Mouse (Mus musculus) naive thymus-derived CD4-positive, alpha-beta T cell, adult 2 months (primary cell): Measurements from ENCODE around the gene Rap1gap2.

Source experiments
- DNase-seq: peaks from one replicate; pipeline ENCODE4 v3.0.0-alpha.2; 2011; ENCODE audit warnings: low read depth

Rap1gap2 gene

DNA sequence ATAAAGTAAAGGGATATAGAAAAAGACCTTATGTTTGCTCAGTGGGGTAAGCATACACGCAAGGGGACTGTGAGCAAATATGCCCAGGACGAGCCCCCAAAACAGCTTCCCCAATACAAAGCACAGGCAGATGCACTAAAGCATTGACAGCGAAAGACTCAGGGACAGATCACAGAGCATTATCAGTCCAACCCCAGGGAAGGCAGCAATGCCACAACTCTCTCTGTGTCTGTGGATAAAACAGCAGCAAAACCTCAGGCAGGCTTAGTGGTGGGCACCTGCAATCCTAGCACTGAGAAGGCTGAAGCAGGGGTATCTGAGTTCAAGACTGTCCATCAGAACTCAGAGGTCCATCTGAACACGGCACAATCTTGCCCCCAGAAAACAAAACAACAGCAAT lies 73.4 kb downstream of the Rap1gap2 start:
- no peak for DNase-seq

DNA sequence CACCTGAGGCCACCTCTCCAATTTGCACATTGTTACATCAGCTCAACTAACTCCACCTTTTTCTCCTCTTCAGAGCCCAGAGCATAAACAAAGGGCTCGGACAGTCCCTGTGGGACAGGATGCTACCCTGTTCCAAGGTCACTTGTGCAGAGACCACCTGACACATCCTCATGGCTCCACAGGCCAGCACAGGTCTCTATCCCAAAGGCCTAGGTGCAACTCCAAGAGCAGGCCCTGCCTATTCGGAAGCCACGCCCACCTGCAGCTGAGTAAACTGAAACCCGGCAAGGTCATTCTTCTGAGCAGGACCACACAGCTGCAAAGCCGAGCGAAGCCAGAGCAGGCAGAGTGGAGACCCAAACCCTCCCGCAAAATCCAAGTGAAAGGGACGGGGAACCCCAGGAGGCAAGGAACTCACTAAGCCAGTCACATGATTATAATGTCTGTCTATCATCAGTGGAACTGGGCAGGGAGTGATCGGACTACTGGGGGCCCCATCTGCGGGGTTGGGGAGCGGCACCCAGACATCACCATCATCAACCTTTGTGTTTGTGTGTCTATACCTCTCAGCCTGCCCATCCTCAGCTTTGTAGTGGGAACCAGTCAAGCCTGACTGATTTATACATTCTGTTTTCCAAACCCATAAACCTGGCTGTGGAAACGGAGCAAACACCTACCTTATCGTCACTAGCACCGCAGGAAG lies 74.4 kb downstream of the Rap1gap2 start:
- DNase-seq = no peak

DNA sequence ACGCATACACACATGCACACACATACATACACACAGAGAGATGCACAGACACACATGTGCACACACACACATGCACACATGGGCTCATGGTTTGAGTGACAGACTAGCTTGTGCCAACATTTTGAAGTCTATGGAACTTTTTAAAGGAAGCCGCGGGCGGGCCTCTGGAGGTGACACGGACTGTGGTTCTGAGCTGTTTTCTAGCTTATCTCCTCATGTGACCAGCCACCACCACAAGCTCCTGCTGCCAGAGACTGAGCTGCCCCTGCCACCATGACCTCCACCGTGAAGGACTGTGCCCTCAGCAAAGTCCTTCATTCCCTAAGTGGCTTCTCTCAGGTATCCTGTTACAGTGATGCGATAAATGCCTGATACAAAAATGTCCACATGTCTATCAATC lies 76.3 kb downstream of the Rap1gap2 start:
- no peak for DNase-seq

DNA sequence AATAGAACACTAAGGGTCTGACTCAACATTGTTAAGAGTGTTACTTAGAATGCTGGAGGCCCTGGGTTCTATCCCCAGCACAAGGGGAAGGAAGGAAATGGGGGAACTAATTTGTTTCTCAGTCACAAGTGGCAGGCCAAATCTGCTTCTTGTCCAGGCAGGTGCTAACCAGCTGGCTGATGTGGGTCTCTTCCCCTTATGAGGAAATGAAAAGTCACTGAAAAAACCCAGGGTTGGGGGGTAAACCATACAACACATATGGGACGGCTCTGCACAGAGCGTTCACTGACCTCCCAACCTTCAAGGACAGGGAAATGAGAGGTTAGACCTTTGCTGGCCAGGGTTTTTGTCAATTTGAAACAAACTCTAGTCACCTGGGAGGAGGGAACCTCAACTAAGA lies 77.7 kb downstream of the Rap1gap2 start:
- DNase-seq = no peak

DNA sequence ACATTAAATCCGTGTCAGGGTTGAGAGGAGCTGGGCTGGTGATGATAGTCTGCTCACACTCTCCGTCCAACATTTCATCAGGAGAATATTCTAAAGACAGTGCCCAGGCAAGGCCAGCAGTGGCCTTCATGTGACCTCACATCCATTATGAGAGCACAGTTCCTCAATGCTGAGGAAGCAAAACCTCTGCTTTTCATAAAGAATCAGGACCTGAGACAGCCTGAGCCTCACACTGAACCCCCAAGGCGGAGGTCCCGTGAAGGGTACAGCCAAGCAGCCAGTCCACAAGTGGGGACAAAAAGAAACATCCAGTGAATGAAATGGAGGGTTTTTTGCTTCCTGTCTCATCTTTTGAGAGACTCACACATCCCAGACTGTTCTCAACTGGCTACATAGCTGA lies 78.3 kb downstream of the Rap1gap2 start:
- no peak for DNase-seq

DNA sequence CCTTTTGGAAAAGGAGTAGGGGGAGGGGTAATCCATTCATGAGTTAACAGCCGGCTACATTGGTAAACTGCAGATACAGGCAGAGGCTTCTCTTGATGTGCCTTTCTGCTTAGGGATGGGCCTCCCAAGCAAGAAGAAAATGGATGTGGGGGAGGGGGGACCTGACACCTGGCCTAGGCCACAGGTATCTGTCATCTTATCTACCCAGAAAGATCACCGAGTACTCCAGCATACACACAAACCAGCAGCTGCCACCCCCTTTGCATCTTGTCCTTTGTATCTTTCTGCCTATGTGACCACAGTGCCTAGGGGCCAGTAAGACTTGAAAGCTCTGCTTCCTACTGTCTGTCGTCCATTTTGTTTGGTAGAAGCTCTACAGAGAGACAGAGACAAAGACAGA lies 79.0 kb downstream of the Rap1gap2 start:
- no peak for DNase-seq

DNA sequence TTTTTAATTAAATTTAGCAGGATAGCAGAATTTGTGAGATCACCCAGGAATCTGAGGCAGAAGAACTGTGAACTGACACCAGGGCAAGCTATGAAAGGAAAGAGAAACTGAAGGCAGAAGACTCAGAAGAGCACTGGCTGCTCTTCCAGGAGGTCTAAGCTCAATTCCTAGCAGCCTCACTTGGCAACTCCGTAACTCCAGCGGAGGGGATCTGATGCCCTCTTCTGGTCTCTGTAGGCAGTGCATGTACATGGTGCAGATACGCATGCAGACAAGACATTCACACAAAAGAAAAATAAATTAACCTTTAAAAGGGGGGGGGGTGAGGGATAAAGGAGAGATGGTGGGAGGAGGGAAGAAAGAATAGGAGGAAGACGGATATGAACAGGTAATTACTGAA lies 80.9 kb downstream of the Rap1gap2 start:
- no peak for DNase-seq

DNA sequence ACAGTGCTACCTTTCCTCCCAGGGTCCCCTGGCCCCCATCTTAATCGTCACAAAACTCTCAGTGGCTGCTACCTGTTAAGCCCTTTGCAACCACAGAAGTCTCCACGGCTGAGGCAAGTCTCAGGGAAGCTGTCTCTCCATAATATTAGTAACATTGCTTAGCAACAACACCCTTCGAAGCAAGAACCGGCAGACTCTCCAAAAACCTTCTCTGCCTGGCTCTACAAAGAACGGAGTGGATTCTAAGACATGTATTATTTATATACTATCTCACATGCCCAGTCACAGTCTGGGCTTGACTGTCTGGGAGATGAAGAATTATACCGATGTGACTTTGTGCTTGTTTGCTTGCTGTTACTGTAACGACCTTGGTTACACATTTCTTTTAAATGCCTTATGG lies 83.2 kb downstream of the Rap1gap2 start:
- DNase-seq = no peak

DNA sequence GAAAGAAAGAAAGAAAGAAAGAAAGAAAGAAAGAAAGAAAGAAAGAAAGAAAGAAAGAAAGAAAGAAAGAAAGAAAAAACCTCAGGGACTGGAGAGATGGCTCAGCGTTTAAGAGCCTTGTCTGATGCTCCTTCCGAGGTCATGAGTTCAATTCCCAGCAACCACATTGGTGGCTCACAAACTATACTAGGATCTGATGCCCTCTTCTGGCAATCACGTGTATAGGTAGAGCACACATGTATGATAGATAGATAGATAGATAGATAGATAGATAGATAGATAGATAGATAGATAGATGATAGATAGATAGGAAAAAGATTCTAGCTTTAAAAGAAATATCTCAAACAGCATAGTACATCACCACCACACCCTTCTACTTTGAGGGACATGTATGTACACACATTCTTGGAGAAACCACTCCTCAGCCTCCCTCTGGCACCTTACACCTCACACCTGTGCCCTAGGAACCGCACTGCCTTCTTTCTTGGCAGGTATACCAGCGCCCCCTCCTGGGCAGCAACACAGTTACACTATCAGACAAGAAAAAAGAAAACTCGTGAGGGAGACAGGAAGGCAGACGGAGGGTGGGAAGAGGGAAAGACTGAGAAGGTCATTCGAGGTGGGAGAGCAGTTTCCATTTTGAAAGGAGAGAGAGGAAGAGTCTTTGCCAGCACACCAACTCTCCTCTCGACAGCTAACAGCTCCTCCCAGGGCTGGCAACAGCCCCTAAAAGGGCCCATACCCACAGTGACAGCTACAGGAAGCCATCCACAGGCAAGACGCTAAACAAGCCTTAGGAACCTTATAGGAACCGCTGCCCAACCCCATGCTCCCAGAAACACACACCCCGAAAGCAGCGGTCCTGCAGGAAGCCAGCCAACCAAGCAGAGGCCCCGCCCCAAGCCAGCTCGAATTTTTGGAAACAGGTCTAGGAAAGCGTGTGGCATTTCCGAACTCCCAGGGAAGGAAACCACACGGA lies 84.2 kb downstream of the Rap1gap2 start:
- DNase-seq = peak; percentile 70

DNA sequence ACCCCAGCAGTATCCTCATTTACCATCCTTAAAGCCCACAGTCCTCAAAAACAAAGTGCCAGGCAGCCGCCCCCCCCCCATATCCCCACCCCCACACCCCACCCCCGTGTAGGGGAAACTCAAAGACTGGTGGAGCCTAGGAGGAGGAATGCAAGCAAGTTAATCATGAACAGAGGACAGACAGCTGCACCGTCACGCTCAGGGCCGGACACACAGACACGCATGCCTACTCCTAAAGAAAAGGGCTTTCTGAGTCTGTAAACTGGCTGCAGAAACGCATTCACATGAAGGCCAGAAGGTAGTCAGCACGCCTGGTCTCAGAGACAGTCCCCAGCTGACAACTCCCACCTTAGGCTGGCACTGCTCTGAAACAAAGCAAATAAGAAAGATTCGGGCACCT lies 85.1 kb downstream of the Rap1gap2 start:
- DNase-seq = no peak

DNA sequence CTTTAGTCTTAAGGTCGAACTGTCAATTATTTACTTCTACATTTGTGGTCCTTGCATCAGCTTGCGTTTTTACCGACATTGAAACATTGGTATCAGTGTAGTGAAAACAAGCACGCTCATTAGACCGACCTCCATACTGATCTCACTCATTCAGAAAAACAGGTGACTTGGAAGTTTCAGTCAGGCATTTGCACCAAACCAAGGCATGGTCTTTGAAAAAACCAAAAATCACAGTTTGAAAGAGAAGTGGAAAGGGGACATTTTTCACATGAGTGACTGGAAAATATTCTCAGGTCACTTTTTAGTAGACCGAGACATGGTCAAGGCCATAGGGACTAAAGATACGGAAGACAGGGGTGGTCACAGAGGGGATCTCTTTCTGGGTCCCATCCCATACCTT lies 85.5 kb downstream of the Rap1gap2 start:
- no peak for DNase-seq

DNA sequence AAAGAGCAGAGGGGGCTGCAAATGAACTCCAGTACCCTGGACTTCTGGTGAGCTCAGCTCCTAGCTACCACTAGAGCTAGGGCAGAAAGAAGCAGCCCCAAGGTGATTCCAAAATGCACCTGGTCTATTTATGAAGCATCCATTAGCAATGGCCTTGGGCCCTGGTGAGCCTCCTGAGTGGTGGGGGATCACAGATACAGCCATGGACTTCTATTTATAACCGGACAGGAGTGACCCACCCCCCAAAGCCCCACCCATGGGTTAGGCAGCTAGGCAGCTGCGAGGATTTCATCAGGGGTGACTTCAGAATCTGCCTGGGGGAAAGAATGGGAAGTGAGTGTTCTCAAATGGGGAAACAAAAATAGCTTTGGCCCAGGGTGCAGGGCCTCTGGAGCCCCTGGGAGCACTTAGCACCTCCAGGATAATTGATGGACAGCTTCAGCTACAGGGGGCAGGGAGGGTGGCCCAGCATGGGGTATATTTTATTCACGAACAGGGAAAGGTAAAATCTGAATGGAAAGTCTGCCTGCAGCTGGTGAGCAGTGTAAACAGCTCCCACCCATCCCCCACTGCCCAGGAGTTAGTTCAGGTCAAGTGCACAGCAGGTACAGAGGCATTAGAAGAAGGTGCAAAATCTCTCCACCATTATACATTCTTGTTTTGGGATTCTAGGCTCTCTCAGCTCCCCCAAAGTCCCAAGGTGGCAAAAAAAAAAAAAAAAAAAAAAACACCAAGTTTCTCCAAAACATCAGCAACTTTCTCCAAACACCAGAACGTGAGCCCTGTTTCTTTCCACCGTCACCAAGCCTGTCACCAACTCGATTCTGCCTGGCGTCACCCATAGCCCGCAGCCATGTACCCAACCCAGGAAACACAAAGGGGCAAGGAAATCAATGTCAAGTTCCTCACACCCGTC lies 86.4 kb downstream of the Rap1gap2 start:
- DNase-seq = no peak

DNA sequence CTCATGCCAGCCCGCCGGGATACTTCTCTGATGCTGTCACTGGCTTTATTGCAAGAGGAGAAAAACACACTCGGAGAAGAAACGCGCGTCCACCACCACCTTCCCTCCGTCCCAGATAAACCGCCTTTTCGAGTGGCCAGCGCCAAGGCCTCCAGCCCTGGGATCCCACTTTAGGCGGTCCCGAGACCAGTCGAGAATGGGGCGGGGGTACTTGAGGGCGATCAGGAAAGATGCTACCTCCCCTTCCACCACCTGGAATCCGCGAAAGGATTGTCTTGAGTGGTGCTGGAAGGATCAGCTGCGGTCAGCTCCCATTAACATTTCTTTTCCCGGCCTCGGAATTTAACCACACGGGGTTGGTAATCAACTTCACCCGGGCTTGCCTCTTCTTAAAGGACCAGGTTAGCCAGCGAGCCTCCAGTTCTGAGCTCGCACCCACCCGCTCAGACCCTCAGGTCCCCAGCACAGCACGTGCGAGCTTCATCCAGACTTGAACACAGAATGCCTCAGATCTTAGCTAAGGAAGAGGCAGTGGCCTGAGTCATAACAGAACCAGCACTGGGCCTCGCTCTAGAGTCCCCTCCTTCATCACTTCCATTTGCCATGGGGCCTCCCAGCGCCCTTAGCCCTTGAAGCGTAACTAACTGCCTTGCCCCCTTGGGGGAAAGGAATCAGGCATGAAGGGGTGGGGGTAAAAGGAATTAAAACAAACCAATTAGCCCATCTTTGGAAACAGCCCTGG lies 87.3 kb downstream of the Rap1gap2 start:
- DNase-seq = no peak

DNA sequence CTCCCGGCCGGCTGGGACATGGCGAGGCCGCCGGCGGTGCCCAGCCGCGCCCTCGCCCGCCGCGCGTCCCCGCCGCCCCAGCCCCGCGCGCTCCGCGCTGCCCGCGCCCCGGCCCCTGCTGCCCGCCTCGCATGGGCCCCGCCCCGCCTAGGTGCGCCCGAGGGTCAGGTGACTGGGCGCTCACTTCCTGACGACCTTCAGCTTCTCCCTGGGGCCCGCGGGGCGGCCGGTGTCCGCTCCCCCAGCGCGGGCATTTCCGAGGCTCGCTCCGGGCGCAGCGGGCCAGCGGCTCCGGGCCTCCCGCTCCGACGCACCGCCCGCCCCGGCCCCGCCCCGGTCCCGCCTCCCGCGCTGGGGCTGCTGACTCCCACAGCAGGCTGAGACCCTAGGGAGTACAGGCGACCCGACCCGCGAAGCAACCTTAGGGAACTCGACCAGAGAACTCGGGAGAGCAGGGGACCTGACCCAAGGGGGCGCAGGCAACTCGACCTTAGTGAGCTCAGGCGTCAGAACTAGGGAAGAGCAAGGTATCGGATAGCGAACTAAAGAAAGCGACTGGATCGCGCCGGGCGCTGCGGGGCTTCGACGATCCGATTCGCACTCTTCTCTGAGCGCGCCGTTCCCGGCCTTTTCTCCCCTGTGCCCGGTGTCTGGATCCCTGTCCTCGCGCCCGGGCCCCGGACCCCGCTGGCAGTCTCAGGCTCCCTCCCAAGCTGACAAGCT lies 88.1 kb downstream of the Rap1gap2 start:
- DNase-seq = peak; percentile 41

DNA sequence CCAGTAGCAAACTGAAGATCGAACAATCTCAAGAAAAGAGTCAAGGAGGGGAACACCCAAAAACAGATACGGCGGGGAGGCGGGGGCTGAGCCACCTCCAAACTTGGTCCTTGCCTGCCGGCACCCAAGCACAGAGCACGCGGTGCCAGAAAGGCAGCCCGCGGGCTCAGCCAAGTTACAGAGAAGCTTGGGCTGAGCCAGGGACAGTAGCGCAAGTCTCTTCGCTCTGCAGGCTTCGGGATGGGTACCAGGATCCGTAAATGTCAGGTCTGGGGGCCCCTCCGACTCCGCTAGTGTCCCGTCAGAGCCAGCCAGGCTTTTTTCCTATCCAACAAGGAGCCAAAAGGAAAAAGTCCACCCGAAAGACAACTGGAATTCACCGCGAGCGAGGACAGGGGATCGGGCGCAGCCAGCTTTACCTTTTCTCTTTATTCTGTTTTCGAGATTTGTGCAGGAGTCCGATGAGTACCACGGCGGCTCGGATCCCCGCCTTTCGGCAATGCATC lies 88.7 kb downstream of the Rap1gap2 start:
- peak; percentile 18 for DNase-seq

DNA sequence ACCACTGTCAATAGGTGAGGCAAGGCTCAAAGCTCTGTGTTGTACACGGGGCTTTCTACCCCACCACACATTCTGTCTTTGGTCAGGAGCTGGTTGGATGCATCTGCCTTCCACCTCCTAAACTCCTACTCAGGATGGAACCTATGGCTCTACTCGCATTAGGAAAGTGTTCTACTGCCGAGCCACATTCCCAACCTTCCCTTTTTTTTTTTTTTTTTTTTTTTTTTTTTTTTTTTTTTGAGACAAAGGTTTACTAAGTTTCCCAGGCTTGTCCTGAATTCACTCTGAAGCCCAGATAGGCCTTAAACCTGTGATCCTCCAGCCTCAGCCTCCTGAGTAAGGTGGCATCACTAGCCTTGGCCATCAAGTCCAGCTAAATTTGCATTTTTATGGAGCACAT lies 90.5 kb downstream of the Rap1gap2 start:
- DNase-seq = no peak

DNA sequence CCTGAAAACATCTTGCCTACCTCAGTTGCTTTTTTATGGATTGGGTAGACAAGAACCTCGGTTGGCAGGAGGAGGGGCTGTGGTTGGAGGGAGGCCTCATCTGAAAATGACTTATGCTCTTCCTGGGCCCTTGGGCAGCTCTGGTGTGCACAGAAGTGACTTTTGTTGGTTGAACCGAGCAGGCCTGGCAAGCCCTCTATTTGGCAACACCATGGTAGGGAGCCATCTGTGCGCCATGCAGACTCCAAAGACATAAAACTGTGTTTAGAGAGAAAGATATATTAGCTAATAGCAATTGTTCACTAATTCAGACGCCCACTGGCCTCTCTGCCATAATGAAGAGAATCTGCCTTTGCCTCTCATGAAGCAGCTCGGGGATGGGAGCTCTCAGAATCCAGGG lies 94.6 kb downstream of the Rap1gap2 start:
- DNase-seq = no peak

DNA sequence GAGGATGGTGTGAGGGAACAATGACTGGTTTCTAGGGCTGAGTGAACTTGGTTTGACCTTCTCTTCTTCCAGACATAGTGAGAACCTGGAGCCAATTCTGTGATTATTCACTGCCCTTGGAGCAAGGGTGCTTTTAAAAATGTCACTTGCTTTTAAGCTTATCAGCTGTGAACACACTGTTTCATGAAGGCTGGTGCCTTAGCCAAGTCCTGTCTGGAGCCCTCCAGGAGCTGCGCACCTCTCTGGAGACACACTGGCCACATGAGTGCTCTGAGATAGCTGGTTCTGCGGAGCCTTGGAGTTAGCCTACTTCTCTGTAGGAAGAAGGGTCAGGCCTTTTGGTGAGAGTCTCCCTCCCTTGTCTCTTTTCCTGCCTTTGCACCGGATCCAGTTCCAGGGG lies 95.7 kb downstream of the Rap1gap2 start:
- no peak for DNase-seq

DNA sequence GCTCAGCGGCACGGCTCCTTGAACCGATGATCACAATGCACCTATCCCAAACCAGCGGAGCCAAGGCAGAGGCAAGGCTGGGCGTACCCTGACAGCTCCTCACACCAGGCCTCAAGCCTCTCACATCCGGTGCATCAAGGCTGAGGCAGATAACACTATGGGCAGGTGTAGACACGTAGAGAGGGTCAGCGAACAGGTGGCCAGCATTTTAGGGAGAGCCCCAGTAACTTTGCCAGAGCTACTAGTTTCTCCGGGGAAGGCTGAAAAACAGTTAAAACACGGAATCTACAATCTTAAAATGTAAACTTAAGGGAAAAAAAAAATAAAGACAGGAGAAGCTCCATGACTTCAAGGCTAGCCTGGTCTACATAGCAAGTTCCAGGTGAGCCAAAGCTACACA lies 98.1 kb downstream of the Rap1gap2 start:
- no peak for DNase-seq

DNA sequence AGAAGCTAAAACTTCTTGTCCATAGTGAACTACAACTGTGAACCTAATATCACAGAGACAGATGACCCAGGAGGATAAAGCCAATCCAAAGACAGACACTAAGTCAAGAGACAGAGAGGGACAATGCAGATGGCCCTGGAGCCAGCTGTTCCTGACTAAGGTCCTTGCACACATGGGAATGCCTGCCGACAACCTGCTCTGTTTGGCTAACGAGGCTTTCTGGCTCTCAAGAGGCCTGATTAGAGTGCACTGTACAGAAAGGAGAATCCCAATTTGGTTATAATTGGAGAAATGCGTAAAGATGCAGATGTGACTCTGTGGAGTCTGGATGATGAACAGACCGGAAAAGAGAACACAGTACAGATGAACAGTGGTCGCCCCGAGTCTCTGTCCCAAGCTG lies 104.4 kb downstream of the Rap1gap2 start:
- no peak for DNase-seq

DNA sequence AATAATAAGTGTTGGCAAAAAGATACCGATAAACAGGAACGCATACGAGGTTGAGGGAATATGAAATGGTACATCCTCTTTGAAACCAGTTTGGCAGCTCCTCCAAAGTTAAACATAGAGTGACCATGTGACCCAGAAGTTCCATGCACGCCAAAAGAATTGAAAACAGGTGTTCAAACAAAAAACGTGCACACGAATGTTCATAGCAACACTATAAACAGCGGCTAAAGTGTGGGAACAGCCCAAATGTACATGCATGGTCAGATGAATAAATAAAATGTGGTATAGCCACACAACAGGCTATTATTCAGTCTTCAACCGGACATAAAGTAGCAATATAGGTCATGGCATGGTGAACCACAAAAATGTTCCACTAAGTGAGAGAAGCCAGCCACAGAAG lies 108.2 kb downstream of the Rap1gap2 start:
- no peak for DNase-seq
